Mouse (Mus musculus) liver, postnatal 0 days (tissue): ENCODE results near the gene Psmb2.

Experiments
- CTCF ChIP-seq: sonication (generic); IDR thresholded peaks from 2 replicates; pipeline ENCODE4 v1.5.1; 2016; ENCODE audit warnings: antibody characterized with exemption, low read depth
- EP300 ChIP-seq: IDR thresholded peaks from 2 replicates; pipeline ENCODE4 v1.6.1; 2016; ENCODE audit warnings: antibody characterized with exemption, low read depth, mild to moderate bottlenecking

DNA sequence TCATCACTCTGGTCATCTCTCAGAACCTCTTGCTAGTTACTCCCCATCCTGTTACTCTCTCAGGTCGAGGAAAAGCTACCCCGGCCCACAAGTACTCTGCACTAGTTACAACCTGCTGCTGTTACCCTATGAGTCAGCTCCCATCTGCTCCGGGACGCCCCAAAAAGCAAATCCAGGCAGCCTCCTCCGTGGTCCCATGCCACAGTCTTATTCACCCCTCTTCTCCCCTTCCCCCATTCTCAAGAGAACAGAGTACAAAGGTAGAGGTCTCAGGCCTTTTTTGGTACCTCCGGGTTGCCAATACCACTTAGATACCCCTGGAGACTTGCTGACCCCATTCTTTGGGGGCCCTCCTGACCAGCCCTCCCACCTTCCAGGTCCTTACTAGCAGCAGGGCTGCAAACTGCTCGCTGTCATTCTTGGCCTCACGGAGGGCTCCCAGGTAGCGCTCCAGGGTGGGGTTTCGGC is 74.2 kb downstream of the Psmb2 start:
- no peak for TF ChIP-seq CTCF
- no peak for TF ChIP-seq EP300
